Mouse (Mus musculus): ENCODE measurements around the gene Eif1b. TPM values are rescaled to one million over a fixed set of nuclear protein-coding genes. Genes with fewer than 3 reads are reported as not detected.
A peak's percentile ranks its signal among the peaks of the same experiment; 100 is the strongest.
"Not testable (repeated sequence)": the region's sequence is repeated elsewhere in the genome, so short reads cannot be mapped to it uniquely, and the experiment has no call there.

Gene Eif1b
- total RNA-seq, 2 experiments from 2014 or later = 79.5 to 93.5 TPM

DNA sequence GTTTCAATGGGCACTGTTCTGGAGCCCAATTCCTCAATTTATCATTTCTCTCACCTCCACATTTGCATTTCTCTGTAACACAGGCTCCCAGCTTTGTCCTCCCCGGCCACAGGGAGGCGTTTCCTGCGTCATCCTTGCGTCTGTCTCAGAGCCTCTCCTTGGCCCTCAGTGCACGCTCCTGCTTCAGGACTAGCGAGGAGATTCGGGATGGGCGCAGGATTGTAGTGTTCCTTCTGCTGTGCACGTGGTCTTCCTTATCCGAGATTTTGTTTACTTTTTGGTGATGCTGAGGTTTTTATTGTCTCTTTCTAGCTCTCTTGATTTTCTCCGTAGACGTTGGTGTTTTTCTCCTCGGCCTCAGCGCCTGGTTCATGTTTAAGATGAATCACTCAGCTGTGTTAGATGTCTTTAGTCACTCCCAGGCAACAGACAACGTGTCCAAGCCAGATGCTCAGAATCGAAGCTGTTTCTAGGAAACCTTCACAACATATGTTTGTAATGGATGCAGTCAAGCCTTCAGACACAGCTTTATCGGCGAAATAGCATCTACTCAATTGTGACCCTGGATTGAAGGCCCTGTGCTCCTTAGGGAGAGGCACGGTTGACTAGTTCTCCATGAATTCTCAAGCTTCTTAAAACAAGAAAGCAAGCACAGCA is 27.6 kb downstream of the Eif1b start:
- ATAC-seq (replicated peaks; ENCODE audit: poor library complexity) = no peak

DNA sequence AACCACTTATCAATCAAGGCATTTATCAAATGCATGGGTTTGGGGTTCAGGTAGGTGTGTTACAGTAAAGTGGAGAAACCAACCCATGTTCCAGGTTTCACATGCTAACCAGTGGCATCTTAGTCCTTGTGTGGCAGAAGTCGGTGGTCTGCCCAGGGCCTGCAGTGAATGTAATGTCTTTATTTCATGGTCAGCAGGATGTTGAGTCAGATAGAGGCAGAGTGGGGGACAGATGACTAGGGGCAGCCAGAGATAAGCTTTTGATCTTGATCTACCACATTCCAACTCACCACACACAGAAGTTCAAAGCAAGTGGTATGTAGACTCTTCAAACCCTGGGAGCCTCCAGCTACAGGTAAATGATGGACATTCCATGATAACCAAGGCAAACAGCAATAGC is 29.1 kb downstream of the Eif1b start:
- ATAC-seq (replicated peaks; ENCODE audit: poor library complexity) = no peak

DNA sequence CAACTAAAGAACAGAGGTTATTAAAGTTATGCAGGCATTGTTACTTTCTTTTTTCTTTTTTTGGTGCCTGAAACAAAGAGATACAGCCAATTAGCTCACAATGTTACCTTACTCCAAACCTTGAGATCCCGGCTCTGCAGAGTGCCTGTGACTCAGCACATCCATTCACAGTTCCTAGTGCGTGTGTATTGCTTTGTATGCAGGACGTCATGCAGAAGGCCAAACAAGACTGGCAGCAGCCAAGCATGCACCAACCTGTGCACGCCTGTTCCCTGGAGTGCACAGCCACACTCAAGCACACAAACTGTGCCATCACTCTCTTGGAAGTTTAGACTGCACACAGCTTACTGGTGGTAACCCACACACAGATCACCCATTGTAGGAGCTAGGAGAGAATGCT is 35.2 kb downstream of the Eif1b start:
- peak; percentile 23; the same call in 1 of the 2 replicates for ATAC-seq (replicated peaks; ENCODE audit: poor library complexity)

DNA sequence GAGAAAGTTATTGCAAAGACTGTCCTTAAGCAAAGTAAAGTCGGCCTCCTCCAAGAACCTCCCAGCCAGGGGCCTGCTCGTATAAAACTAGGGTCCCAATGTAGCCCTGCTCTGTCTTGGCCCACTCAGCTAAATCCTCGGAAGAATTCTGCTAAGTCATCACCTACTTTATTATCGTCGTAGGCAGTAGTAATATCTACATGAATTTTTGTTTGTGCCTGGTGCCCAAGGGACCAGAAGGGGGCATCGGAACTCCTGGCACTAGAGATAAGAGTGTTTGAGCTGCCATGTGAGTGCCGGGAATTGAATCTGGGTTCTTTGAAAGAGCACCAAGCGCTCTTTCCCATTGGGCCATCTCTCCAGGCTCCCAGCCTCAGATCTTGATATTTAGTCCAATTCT is 35.9 kb downstream of the Eif1b start:
- ATAC-seq (replicated peaks; ENCODE audit: poor library complexity) = no peak

DNA sequence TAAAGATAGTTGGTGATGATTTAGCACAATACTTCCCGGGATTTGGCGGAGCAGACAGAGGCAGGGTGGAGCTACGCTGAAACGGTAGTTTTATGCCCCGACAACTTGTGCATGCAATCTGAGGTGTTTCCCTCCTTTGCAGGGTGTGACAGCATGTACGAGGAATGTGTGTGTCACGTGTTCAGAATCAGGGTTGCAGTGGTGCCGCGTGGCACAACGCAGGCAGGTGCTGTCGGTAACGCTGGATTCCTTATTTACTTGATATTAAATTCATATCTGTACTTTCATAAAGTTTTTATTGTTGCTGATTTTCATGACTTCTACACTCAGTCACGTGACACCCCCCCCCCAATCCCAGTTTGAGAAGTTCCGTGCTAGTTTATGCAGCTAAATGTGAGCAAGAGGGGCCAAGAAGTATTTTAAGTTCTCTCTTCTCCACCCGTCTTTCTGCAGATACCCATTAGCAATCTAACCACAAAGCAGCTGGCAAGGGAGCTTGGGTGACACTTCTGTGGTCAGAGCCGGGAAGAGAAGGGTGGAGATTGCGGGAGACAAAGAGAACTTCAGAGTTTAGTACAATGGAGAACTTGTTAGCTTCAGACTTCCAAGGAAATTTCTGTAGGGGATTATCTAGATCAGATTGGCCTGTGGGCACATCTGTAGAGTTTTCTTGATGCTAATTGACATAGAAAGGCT is 36.9 kb downstream of the Eif1b start:
- ATAC-seq (replicated peaks; ENCODE audit: poor library complexity) = peak; percentile 76

DNA sequence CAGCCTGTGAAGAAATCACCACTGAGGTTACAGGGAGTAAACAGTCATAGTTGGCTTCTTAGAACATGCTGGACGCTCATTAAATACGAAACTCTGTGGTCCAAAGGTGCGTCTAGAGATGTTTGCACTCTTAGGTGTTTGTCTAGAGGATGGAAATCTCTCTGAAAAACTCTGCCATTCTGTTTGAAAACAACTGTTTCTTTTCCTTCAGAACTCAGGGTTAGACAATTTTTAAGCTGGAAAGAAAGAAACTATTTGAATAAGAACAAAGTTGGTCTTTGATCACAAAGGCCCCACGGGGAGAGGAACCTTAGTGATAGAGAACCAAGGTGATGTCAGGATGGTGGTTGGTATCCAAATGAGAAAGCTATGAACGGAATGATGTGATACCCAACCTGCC is 38.4 kb downstream of the Eif1b start:
- no peak for ATAC-seq (replicated peaks; ENCODE audit: poor library complexity)

DNA sequence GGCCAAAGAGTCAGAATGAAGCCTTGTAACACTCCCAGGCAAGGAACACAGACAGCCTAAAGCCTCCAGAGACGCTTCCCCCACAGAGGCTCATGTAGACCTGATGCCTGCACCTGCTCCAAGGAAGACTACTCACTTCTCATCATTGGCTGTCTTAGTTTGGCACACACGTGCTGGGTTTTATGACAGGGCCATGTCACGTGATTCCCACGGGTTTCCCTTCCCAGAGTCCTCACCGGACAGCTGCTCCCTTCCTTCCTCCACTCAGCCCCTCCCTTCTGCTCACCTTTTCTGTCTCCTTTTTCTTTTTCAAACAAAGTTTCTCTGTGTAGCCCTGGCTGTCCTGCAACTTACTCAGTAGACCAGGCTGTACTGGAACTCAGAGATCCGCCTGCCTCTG is 40.0 kb downstream of the Eif1b start:
- ATAC-seq (replicated peaks; ENCODE audit: poor library complexity) = no peak

DNA sequence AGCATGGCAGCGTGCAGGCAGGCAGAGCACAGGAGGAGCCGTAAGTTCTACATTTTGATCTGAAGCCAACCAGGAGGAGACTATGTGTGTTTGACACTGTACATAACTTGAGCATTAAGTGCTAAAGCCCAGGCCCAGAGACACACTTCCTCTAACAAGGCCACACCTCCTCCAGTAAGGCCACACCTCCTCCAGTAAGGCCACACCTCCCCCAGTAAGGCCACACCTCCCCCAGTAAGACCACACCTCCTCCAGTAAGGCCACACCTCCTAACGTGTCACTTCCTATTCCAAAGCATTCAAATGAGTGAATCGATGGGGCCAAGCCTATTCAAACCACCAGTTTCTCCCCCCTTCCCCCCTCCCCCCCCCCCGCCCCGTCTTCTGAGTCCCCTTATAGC is 40.7 kb downstream of the Eif1b start:
- ATAC-seq (replicated peaks; ENCODE audit: poor library complexity) = peak; percentile 43

DNA sequence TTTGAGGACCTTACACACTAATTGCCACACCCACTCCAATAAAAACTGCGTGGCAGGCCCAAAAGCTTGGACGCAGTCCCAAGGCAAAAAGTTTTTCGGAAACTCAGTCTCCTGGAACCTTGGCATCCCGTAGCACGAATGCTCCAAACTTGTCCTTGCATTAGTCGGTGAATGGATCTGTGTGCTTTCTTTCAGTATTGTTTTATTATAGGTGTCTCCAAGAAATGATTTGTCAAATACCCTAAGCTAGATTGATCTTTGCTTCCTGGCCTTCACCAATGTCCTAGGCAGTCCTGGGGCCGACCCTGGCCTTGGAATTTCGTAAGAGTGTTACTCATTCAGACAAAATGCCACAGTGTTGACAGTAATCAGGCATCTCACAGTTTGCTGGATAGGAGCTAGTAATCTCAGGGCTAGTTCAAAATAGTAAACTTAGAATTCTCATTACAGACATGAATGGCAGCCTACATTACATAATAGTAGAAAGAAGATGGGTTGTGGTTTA is 41.5 kb downstream of the Eif1b start:
- ATAC-seq (replicated peaks; ENCODE audit: poor library complexity) = not testable (repeated sequence)

DNA sequence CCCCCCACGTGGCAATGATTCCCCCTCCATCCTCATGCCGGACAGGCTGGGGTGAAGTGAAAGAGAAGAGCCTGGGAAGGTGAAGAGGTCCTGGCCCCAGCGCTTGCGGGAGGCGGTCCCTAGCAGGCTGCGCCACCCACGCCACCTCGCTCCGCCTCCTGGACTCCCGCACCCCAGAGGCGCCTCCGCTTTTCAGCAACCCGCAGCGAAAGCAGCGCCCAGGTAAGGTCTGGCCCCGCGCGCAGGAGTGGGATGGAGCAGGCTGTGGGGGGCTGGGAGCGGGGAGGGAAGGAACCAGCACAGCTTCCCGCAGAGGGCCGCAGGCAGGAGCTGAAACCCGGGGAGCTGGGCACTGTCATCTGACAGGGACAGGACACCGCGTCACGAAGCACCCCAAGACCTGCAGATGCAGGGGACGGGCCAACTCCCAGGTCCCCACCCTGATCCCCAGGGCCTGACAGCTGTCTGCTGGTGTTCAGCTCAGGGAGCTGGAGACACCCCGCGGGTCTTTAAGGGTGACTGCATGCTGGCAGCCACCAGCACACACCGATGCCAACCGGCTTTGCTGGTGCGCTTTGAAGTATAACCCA is 47.7 kb downstream of the Eif1b start, which contains the start of gene Entpd3:
Entpd3 (plus strand) TSS at position 157 of the 590 bp plus-strand sequence.
- ATAC-seq (replicated peaks; ENCODE audit: poor library complexity) = peak; percentile 66

DNA sequence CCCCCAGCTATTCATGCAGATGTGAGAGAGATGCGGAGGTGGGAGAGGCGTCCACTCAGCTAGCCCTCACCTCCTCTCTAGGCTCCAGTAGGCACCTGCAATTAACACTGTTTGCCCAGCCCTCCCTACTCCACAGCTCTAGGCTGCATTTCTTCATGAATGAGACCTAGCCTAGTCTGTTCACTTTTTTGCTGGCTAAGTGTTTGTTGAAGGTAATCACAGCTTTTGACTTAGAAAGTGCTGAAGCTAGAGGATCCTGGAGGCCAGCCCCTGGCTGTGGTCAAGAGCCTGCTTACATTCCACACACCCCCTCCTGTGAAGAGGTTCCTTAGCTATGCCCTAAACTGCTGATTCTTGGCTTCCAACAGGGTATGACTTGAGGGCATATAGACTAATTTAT is 49.4 kb downstream of the Eif1b start:
- ATAC-seq (replicated peaks; ENCODE audit: poor library complexity) = no peak

DNA sequence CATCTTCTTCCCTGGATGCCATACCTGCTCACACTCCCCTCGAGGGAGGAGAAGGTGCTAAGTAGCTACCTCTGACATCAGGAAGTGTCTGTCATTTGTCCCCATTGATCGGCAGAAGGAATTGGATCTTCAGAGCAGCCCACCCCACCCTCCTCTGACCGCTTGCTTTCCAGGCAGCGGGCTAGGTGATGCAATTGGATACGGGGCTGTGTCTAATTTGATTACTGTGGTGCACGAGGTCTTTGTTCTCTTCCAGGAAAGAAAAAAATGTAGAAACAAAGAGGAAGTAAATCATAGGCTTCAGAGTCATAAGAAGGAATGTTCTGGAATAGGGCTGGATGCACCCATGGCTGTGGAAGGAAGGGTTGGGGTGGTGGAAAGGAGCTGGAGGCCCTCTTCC is 50.2 kb downstream of the Eif1b start:
- peak; percentile 21; the same call in 1 of the 2 replicates for ATAC-seq (replicated peaks; ENCODE audit: poor library complexity)

Other genes starting within 250 kb of the Eif1b start
- 0.35 TPM in 1 of 2 replicates, not detected in the other for gene Myrip, start 190.7 kb upstream of the Eif1b start, total RNA-seq (2015)
- gene Myrip, start 190.7 kb upstream of the Eif1b start, total RNA-seq (2017) = 0.30 TPM in 1 of 2 replicates, not detected in the other
- not detected in 2 replicates for gene Entpd3, start 47.6 kb downstream of the Eif1b start, total RNA-seq (2015)
- not detected in 2 replicates for gene Entpd3, start 47.6 kb downstream of the Eif1b start, total RNA-seq (2017)
- gene Rpl14, start 79.2 kb downstream of the Eif1b start, total RNA-seq (2015) = 2,102 and 2,150 TPM in 2 replicates
- 2,250 and 2,701 TPM in 2 replicates for gene Rpl14, start 79.2 kb downstream of the Eif1b start, total RNA-seq (2017)